Mouse (Mus musculus) left cerebral cortex, postnatal 10 days (tissue): Measurements from ENCODE around the gene Dmp1. TPM values are rescaled to one million over a fixed set of nuclear protein-coding genes. Genes with fewer than 3 reads are reported as not detected.

Experiments used
- DNase-seq, 2 experiments: peaks; one replicate each; pipeline ENCODE4 v3.0.0; 2021 to 2022; ENCODE audit warnings: low spot score in 2 of 2, mixed read lengths in 1 of 2; ENCODE audit errors: extremely low spot score in 1 of 2
- intact Hi-C: fragments of 180-260 bp; cut with DNase I; formaldehyde crosslinking; loops from one replicate; pipeline ENCODE4 v1.15.1; 2025
- total RNA-seq, 2 experiments: library from RNA; stranded (reverse); gene quantifications; 2 replicates each; pipeline ENCODE4 v1.2.3; 2021

The Dmp1 gene
- total RNA-seq, 2 experiments from 2014 or later = 0.73 to 0.79 TPM

DNA sequence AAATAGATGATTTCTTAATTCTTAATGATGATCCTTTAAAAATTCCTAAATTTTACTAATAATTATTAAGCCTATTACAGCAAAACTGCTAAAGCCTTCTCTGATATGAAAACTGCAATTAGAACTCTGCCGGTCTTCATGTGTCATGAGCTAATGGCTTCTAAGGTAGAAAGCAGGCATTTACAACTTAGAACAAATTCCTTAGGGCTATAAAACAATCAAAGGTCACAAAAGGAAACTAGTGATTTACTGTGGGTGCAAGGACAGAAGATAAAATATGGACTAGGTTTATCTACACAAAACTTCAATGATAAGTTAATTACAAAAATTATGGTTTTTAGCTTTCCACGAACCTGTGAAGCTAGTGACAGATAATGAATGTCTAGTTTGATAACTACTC, 41.8 kb downstream of the Dmp1 start:
- no peak for DNase-seq
- intact Hi-C loops = no loop called here

DNA sequence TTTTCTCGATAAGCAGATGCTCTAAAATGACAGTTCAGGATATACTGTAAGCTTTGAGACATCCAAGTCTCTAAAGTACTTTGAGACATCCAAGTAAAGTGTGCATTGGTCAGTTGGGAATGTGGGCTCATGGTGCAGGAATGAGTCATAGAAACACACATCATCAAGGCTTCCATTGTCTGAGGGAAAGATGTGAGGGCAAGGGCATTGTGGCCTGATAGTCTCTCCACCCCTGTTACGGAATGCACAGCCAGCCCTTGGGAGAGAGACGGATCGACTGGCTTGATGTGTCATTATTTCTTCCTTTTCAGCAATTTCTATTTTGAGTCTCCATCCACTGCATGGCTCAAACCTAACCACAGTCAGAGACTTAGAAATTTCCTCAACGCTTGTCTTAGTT, 49.4 kb downstream of the Dmp1 start:
- intact Hi-C loops = no loop called here

DNA sequence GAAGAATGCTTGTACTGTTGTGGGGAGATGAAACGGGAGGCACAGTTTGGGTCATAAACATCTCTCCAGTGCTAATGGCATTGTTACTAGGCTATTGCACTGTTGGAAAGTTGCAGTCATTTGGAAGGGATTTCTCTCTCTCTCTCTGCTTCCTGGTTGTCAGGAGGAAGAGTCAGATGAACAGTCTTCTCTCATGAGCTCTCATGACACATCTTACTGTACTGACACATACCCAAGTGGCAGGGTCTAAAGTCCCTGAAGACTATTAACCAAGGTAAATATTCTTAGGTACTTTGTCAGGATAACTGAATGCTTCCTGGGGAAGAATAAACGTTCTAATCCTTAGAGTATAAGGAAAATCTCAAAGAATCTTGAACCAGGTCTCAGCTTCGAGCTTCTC, 54.2 kb downstream of the Dmp1 start:
- intact Hi-C loops = no loop called here

More for the DNA sequence above, 49.4 kb downstream of the Dmp1 start:
- no peak for DNase-seq

DNA sequence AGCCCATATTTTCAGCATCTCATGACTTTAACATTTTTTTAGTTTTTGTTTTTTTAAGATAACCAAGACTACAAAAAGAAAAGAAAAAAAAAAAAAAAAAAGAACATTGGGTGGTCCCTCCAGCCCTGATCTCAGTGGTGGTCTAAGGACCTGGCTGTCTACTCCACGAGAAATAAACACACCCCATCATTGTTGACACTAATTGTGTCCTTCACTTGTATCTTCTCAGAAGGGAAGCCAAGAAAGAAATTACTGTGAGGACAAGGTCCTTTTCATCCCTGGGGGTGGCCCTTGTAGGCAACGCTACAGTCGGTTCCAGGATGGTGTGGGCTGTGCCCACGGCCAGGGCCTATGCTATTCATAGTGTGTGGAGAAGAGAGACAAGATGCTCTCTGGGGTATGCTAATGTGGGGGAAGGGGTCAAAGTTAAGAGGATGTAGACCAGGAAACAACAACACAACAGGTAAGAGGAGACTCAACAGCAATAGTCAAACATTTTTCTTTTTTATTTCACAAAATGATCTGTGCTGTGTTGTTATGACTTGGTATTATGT, 59.6 kb downstream of the Dmp1 start:
- DNase-seq = no peak
- intact Hi-C loops = no loop called here

More for the DNA sequence above, 54.2 kb downstream of the Dmp1 start:
- DNase-seq = no peak

DNA sequence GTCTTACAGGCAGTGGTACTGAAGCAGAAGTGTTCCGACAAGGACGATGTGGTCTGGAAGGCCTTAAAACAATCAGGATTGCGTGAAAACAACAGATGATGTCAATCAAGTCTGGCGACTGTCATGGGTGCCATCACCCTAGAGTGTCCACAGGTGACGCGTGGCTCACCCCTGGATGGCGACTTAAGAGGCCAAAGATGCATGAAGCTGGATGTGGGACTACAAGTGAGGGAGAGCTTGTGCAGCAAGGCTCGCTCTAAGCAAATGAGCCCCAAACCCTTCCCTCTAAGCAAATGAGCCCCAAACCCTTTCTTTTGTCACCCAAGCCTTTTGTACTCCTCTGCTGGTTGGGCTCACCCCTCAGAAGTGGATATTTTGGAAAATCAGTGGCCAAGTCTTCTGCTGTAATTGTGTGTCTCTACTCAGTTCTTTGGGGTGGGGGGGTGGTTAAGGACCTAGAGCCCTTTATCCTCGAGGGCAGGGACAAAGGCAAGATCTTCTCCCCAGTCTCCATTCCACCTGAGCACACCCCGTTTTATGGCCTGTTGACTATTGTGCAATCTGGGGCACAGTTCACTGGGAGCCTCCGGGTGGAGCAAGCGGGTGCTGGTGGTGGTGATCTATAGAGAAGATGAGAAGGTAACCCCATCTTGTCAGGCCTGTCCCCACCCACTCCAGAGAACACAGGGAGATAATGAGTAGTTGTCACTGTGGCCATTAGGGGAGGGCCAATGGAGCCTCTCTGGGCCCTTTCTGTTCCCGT, 60.8 kb downstream of the Dmp1 start:
- intact Hi-C loops = no loop called here
- no peak for DNase-seq

Other genes starting within 250 kb of the Dmp1 start
- gene Hsd17b13, start 225.2 kb upstream of the Dmp1 start, total RNA-seq = 1 to 10 TPM; 1.3 to 1.9 TPM
- 10 to 100 TPM; 27.6 to 29.4 TPM for gene Hsd17b11, start 180.7 kb upstream of the Dmp1 start, total RNA-seq
- gene Nudt9, start 156.3 kb upstream of the Dmp1 start, total RNA-seq = 10 to 100 TPM; 50.9 to 55.9 TPM
- gene Gm17660, start 125.0 kb upstream of the Dmp1 start, total RNA-seq = not detected
- 1,000 to 10,000 TPM; 1,043 to 1,055 TPM for gene Sparcl1, start 88.9 kb upstream of the Dmp1 start, total RNA-seq
- gene Dspp, start 31.9 kb upstream of the Dmp1 start, total RNA-seq = under 1 TPM in 1 of 2 experiments, not detected in 1; 0.08 TPM
- under 1 TPM; 0.49 to 0.90 TPM for gene Ibsp, start 96.6 kb downstream of the Dmp1 start, total RNA-seq
- not detected for gene Mepe, start 122.7 kb downstream of the Dmp1 start, total RNA-seq
- 10 to 100 TPM in 1 of 2 experiments, 1 to 10 TPM in 1; 6.9 to 10.1 TPM for gene Spp1, start 232.5 kb downstream of the Dmp1 start, total RNA-seq